Mouse (Mus musculus): ENCODE data around the gene Muc15. TPM values are rescaled to one million over a fixed set of nuclear protein-coding genes. Genes with fewer than 3 reads are reported as not detected.

Gene Muc15
- not detected for polyA plus RNA-seq (2014; fragmentation: Illumina TruSeq; extraction: RNeasy Lipid Tissue Mini Kit (QIAGEN cat#74804); ENCODE audit: low read depth, low replicate concordance)

DNA sequence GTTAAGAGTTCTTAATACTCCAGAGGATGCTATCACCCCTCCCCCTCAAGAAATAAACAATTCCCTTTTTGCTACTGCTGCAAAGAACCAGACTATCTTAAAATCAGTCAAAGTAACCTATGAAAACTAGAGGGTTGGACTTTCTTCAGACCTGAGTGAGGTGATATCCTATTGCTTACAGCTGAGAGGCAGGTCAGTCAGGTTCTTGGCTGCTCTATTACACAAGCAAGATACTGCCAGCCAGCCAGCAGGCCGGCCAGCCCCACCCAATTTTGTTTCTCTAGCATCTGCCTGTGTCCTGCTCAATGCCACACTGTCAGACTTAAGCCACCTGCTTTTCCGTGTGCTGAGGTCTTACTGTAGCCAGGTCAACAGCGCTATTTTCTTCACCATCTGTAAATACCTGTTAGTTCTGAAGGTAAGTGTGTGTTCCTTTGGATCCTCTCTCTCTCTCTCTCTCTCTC lies at the start of gene Muc15:
TSS of gene Muc15 (plus strand) at position 51 of the 464 bp plus-strand sequence.

Other genes with a start within 250 kb of the Muc15 start
- 0.11 TPM for gene Slc5a12, start 124.0 kb upstream of the Muc15 start, polyA plus RNA-seq (2014; fragmentation: Illumina TruSeq; extraction: RNeasy Lipid Tissue Mini Kit (QIAGEN cat#74804); ENCODE audit: low read depth, low replicate concordance)
- not detected for gene Ano3, start 229.6 kb downstream of the Muc15 start, polyA plus RNA-seq (2014; fragmentation: Illumina TruSeq; extraction: RNeasy Lipid Tissue Mini Kit (QIAGEN cat#74804); ENCODE audit: low read depth, low replicate concordance)